Mouse (Mus musculus) heart, adult 9 months (tissue): ENCODE measurements around the gene Slc44a3.
"Not testable (repeated sequence)": the region's sequence is repeated elsewhere in the genome, so short reads cannot be mapped to it uniquely, and the experiment has no call there.

ENCODE experiments used
- DNase-seq, 2 experiments: peaks; one replicate each; pipeline ENCODE4 v3.0.0; 2022; ENCODE audit warnings: low spot score in 2 of 2

The Slc44a3 gene

GRCm38 (mm10) chr3:121552723-121553122, 20.5 kb upstream of the Slc44a3 start:
- no peak for DNase-seq

- no peak for DNase-seq
Observed at GRCm38 (mm10) chr3:121550370-121550769, 18.2 kb upstream of the Slc44a3 start.

- DNase-seq: peak in 1 of 2 experiments; percentile 21
Observed at GRCm38 (mm10) chr3:121547851-121548624, 15.8 kb upstream of the Slc44a3 start.

- no peak for DNase-seq
Observed at GRCm38 (mm10) chr3:121540621-121541020, 8.4 kb upstream of the Slc44a3 start.

- no peak for DNase-seq
Observed at GRCm38 (mm10) chr3:121539871-121540431, 7.7 kb upstream of the Slc44a3 start.

GRCm38 (mm10) chr3:121538847-121539246, 6.6 kb upstream of the Slc44a3 start:
- DNase-seq: not testable (repeated sequence)

DNA sequence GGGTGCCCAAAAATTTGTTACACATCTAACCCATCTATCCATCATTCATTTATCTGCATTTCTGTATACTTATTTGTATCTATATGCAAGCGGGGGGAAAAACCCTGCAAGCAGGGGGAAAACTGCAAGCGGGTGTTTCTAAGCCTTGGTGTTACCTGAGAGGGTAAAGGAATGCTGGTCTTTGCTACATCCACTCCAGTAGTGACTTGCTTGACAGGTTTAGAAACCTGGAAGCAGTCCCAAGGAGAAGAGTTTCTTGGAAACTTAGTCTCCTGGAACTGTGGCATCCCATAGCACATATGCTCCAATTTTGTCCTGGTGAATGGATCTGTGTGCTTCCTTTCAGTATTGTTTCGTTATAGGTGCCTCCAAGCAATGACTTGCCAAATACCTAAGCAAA, 5.8 kb upstream of the Slc44a3 start:
- DNase-seq: no peak

GRCm38 (mm10) chr3:121536803-121537202, 4.6 kb upstream of the Slc44a3 start:
- DNase-seq: no peak

- no peak for DNase-seq
Observed at GRCm38 (mm10) chr3:121535813-121536504, 3.8 kb upstream of the Slc44a3 start.

GRCm38 (mm10) chr3:121531370-121532148, 645 bp downstream of the Slc44a3 start:
- peak in 1 of 2 experiments; percentile 28 for DNase-seq

DNA sequence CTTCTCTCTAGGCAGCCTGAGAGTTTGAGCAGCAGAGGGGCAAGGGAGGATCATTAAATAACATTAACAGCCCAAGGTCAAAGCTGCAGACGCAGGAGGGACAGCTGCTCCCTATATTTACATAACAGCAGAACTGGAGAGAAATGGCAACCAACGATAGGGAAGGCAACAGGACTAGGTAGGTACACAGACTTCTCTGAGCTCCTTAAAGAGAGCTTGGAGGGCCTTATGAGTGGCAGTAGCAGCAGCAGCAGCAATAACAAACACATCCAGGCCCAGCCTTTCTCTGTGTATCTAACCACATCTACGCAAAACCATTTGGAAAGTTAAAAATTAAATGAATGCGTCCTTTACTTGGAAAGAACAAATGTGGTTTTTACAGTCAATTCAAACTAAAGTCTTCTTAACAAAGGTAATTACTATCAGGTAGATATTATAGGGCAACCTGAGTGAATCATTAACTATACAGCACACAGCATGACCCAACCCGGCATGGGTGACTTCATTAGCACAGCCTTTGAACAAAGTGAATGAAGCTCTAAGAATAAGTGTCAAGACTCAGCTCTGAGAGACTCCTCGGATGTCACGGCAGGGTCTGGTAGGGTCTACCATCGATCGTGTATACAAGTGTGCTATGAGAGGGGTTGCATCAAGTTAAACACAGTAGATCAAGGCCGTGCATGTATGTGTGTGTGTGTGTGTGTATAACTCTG, 1.5 kb downstream of the Slc44a3 start:
- no peak for DNase-seq

DNA sequence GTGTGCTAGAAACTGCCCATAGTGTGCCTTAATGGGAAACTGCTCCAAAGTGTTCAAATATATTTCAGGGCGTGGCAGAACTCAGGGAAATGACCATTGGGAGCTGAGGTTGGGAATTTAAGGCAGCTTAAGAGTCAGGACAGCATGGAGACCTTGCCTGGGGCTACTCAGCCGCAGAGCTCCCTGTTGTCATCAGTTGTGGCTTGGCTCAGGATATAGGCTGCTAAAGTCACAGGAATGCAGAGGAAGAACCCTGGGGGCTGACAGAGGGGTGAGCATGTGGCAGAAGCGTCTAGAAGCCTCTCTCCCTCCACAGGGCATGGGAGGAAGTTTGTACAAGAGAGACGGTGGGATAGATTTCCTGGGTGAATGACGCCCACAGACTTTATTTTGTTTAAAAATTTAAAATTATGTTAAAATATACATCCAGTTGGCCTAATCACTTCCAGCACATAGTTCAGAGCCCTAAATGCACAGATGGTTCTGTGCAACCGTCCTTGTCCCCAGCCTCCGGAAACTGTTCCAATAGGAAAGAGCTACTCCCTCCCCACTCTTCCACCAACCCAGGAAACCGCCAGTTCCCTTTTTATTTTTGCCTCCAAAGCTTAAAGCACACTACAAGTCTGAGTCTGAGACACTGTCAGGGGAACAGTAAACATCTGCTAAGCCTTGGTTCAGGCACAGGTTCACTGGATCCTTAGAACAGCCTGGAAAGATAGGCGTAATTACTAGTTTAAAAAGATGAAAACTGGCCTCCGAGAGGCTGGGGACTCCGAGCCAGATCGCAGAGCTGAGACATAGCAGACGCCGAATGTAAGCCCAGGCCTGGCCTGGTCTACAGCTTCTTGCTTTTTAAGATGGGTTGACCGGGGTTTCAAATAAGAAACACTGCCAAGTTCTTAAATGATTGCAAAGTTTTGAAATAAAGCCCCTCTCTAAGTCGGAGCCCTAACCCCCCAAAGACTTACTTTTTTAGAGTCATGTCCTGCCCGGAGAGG, 5.8 kb downstream of the Slc44a3 start:
- no peak for DNase-seq

GRCm38 (mm10) chr3:121521633-121522125, 10.5 kb downstream of the Slc44a3 start:
- no peak for DNase-seq

DNA sequence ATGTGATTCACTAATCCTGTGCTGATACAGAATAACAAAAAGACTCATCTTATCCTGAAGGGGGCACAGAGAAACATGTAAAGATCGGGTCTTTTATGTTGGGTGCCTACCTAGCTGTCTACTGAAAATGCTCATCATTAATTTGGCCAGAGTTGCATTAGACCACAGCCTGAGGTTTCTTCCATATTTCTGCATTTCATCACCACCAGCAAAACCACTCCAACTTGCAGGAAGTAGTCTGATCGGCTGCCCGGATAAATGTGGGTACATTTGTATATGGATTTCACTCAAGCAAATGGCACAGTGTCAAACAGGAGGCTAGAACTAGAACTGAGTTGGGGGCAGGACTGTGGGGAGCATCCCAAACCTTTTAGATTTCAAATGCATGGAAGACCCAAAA, 11.1 kb downstream of the Slc44a3 start:
- DNase-seq: no peak

DNA sequence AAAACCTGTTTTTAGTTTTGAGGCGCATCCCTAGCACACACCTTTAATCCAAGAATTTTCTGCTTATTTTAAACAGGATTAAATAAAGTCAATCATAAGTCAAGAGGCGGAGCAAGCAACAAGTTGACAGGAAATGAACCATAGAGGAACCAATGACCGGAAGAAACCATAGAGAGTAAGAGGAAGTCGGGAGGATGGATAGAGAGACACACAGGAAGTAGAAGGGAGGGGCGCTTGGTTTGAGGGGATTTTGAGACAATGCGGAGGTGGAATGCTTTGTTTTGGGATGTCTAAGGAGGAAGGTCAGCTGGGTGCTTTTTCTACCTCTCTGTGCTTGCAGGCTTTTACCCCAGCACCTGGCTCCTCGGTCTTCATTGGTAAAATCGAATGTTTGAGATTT, 15.2 kb downstream of the Slc44a3 start:
- no peak for DNase-seq

- DNase-seq: peak; percentile 20 to 48
Observed at GRCm38 (mm10) chr3:121509141-121509540, 23.1 kb downstream of the Slc44a3 start.

- no peak for DNase-seq
Observed at GRCm38 (mm10) chr3:121507678-121508077, 24.5 kb downstream of the Slc44a3 start.

DNA sequence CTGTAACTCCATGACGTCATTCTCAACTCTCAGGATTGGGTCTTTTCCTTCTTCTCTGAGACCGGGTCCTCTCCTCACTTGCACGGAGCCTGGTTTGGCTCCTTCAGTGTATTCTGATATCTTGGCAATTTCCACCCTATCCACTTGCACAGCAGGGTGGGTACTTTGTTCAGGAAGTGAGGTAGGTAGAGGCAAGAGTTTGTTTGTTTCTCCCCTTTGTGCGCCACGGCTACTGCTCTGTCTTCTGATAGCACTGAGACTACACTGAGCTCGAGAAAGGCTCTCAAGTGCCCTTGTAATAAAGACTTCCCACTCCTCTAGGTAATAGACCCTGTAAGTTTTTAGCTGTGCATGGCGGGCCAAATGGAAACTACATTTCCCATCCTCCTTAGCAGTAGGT, 25.4 kb downstream of the Slc44a3 start:
- DNase-seq: no peak

DNA sequence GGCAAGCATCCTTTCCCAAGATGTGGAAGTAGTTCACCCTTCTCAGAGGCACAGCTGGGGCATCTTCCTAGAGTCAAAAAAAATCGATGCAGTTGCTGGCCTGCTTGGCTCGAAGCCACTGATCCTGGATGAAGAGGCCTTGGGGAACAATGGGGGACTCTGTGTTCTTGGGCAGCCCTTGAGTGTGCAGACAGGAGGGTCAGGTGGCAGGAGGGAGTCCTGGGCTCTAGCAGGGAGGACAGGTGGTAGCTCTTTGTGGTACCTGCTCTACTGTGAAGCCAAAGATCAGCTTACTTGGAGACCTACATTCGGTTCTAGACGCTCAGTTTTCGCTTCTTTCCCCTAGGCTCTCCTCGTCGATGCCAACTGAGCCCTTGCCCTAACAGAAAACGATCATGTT, 26.0 kb downstream of the Slc44a3 start:
- no peak for DNase-seq

DNA sequence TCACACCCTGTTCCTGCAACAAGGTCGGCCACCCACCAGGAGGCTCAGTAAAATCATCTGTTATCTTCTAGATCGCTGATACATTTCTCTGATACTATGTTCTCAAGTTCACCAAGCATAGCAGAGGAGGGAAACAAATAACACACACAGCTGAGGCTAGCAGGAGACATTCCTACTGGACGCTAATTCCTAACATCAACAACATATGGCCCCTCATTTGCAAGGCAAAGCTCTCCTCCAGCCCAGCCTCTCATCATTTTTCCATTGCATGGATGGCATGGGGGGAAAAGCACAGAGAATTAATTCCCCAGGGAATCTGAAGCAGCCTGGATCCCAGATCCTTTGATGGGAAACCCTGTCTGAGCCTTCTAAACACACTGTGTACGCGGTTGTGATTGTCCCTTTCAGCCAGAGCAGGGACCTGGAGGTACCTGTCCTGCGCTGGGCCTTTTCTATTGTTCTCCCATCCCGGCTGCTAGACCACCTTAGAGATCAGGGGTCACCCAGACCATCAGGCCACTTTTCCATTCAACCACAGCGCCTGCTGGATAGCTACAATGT, 27.2 kb downstream of the Slc44a3 start:
- DNase-seq: no peak
